Mouse (Mus musculus) intestine, postnatal 0 days (tissue): ENCODE results near the gene Stat6. TPM values are rescaled to one million over a fixed set of nuclear protein-coding genes. Genes with fewer than 3 reads are reported as not detected.
A peak's percentile ranks its signal among the peaks of the same experiment; 100 is the strongest.

Experiments used
- ATAC-seq: fragments of 200-750 bp; cut with Nextera tagmentation; 2 replicates; pipeline ENCODE4 v1.8.0; 2017; ENCODE audit warnings: mild to moderate bottlenecking, moderate TSS enrichment, moderate library complexity
- H3K27ac ChIP-seq: fragments of 300-500 bp; sonication (generic); 2 replicates; pipeline ENCODE4 v1.5.1; 2014; ENCODE audit warnings: mild to moderate bottlenecking, low read depth, low read length, moderate library complexity
- H3K27me3 ChIP-seq: fragments of 300-500 bp; sonication (generic); replicated peaks from 2 replicates; pipeline ENCODE4 v1.6.1; 2014; ENCODE audit warnings: low read length, mixed read lengths; ENCODE audit not compliant: control insufficient read depth, insufficient read depth
- H3K36me3 ChIP-seq: fragments of 300-500 bp; sonication (generic); 2 replicates; pipeline ENCODE4 v1.6.1; 2014; ENCODE audit warnings: mild to moderate bottlenecking, moderate library complexity; ENCODE audit not compliant: control insufficient read depth, insufficient read depth
- H3K4me1 ChIP-seq: fragments of 300-500 bp; sonication (generic); replicated peaks from 2 replicates; pipeline ENCODE4 v1.6.1; 2014; ENCODE audit warnings: antibody characterized with exemption, low read length, mixed read lengths; ENCODE audit not compliant: control insufficient read depth, insufficient read depth
- H3K4me2 ChIP-seq: fragments of 300-500 bp; sonication (generic); replicated peaks from 2 replicates; pipeline ENCODE4 v1.6.1; 2014; ENCODE audit warnings: low read depth, mild to moderate bottlenecking, moderate library complexity
- H3K4me3 ChIP-seq: fragments of 300-500 bp; sonication (generic); 2 replicates; pipeline ENCODE4 v1.5.1; 2014; ENCODE audit warnings: low read depth, low read length
- H3K9ac ChIP-seq: fragments of 300-500 bp; sonication (generic); 2 replicates; pipeline ENCODE4 v1.6.1; 2014; ENCODE audit warnings: mild to moderate bottlenecking, low read depth, low read length
- H3K9me3 ChIP-seq: fragments of 300-500 bp; sonication (generic); 2 replicates; pipeline ENCODE4 v1.6.1; 2016; ENCODE audit warnings: mixed run types; ENCODE audit not compliant: control insufficient read depth
- CTCF ChIP-seq: sonication (generic); IDR thresholded peaks from 2 replicates; pipeline ENCODE4 v1.5.1; 2016; ENCODE audit warnings: low read depth, mild to moderate bottlenecking, control low read depth, antibody characterized with exemption, moderate library complexity
- WGBS: fragments of 180-500 bp; shearing (Covaris S2); extraction: QIAGEN DNeasy Blood & Tissue Kit; methylation state at CpG from one replicate; pipeline ENCODE4 v1.1.7; 2014; 5-methylcytosine and 5-hydroxymethylcytosine counted together
- polyA plus RNA-seq: library from polyadenylated mRNA; unstranded; fragments of >200 nt; fragmentation: Nextera tagmentation; extraction: Ambion mirVana; gene quantifications from 2 replicates; pipeline ENCODE4 v1.2.1, GENCODE M21; 2015

Stat6 gene
- polyA plus RNA-seq, 1 experiment from 2014 or later, result 27.1 TPM

DNA sequence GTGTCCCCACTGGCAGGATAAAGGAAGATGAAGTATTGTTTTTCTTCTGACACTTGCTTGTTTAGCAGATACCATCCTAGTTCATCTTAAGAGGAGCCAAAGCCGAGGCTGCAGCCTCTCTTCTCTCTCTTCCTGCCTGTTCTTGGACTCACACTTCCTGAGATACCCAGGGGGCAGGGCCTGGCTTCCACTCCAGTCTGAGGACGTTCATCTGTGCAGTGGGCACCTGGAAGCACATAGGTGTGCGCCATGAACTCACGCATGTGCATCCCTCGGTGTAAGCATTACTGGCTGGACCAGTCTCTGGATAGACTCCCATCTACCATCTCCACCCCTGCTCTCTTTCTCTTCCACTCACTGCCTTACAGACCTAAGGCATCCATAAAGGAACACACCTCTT, 2.4 kb upstream of the Stat6 start:
- no peak overlapping the region for H3K4me2 ChIP-seq
- WGBS, result 68% methylated on average over 5 of the region's 5 CpGs
- H3K4me1 ChIP-seq, result peaks cover 3% of the 10 kb centered on the region; the same call in 1 of the 2 replicates
- no peak overlapping the region for H3K9ac ChIP-seq
- ATAC-seq, result no peak
- H3K27me3 ChIP-seq, result no peaks in the 10 kb centered on the region
- no peaks in the 10 kb centered on the region for H3K9me3 ChIP-seq
- no peaks in the 10 kb centered on the region for H3K36me3 ChIP-seq
- TF ChIP-seq CTCF, result no peak
- H3K27ac ChIP-seq, result no peak overlapping the region
- H3K4me3 ChIP-seq, result no peak overlapping the region

DNA sequence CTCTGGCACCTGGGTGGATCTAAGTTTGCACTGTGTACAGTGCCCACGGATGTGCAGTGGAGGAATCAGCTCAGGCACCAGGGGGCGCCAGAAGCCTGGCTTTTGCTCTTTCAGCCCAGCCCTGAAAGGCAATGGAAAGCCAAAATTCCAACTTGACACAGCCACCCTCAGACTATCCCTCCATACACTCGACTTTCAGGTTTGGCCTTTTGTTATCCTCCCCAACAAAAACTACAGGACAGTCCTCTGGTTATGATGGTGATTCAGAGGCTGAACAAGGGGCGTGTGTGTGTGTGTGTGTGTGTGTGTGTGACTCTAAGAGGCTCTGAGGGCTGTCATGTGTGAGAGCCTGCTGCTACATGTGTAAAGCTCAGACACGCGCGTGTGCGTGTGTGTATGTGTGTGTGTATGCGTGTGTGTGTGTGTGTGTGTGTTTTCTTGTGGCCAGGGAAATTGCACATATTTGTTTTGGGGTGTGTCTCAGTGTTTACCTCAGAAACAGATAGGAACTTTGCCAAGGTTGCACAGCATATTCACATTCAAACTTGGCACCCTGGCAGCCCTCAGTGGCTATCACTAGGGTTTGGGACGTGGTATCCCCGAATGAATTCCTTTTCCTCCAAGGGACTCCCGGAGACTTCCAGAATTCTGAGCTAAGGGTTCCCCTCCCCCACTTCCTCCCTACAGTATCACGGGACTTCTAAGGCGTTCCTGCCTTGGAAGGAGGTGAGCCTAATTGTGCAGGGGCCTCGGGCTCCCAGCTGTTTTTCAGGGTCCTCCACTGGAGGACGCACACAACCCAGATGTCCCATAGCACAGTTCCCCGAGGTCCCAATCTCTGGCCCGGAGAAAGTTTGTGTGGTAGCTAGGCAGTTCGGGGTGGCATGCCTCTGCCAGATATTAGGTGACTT, 670 bp upstream of the Stat6 start:
- 5% methylated on average over 19 of the region's 19 CpGs for WGBS
- ATAC-seq, result peak; percentile 61
- no peaks in the 10 kb centered on the region for H3K27me3 ChIP-seq
- peak overlapping the region; percentile 94 for H3K27ac ChIP-seq
- H3K4me2 ChIP-seq, result peak overlapping the region; percentile 93
- H3K36me3 ChIP-seq, result peaks cover 8% of the 10 kb centered on the region
- peak overlapping the region; percentile 74 for H3K9ac ChIP-seq
- H3K4me3 ChIP-seq, result peak overlapping the region; percentile 66
- H3K9me3 ChIP-seq, result no peaks in the 10 kb centered on the region
- peaks cover 3% of the 10 kb centered on the region; the same call in 1 of the 2 replicates for H3K4me1 ChIP-seq
- TF ChIP-seq CTCF, result peak; percentile 97

DNA sequence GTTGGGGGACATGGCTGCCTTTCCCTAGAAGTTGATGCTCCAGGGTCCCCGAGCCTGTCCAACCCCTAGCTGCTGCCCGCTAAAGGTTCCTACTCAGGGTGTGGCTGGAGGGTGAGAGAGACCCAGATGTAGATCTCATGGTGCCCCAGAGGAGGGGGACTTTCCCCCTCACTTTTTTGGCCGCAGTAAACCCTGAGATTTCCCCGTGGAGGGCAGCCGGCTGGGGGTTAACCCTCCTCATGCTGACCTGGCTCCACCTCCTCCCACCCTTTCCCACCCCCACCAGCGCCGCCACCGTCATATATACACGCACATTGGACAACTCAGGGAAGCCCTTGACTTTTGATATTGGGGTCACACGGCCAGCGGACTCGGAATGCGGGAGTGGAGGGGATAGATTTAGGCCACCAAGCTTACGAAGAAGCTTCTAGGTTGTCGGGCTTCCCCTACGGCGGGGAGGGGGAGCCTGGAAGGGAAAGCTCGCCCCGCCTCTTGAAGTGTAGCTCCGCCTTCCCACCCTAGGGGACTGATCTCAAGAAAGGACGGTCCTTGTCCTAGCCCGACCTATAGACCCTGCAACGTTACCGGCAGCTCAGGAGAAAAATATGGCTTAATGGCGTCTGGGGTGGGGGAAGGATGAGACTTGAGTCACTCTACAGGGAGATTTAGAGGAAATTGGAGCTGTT, 910 bp downstream of the Stat6 start:
- Histone ChIP-seq H3K27me3 (no peaks in the 10 kb centered on the region), H3K4me2 (peak overlapping the region; percentile 93), H3K9me3 (no peaks in the 10 kb centered on the region), H3K36me3 (peaks cover 22% of the 10 kb centered on the region), H3K9ac (peak overlapping the region; percentile 74), H3K4me3 (peak overlapping the region; percentile 66), H3K4me1 (peaks cover 3% of the 10 kb centered on the region; the same call in 1 of the 2 replicates), H3K27ac (peak overlapping the region; percentile 94)
- no peak for TF ChIP-seq CTCF
- WGBS, result 0% methylated on average over 25 of the region's 25 CpGs
- peak; percentile 52 for ATAC-seq

DNA sequence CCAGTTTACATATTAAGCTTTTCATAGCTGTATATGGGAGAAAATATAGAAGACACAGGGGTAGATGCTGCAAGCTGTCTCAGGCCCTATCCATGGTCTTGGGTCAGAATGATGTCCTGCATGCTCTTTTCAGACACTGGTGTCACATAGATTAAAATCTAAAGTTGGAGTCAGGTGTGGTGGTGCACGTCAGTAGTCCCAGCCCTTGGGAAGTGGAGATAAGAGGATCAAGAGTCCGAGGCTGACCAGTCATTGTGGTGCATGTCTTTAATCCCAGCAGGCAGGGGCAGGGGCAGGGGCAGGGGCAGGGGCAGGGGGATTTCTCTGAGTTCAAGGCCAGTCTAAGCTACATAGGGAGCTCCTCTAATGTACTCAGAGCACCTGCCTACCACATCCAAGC, 3.0 kb downstream of the Stat6 start:
- H3K9me3 ChIP-seq, result no peaks in the 10 kb centered on the region
- no peak overlapping the region for H3K4me3 ChIP-seq
- WGBS, result 47% methylated on average over 2 of the region's 2 CpGs
- H3K4me1 ChIP-seq, result peaks cover 3% of the 10 kb centered on the region; the same call in 1 of the 2 replicates
- peaks cover 38% of the 10 kb centered on the region for H3K36me3 ChIP-seq
- ATAC-seq, result no peak
- no peak for TF ChIP-seq CTCF
- no peak overlapping the region for H3K27ac ChIP-seq
- no peaks in the 10 kb centered on the region for H3K27me3 ChIP-seq
- H3K4me2 ChIP-seq, result no peak overlapping the region
- H3K9ac ChIP-seq, result no peak overlapping the region

DNA sequence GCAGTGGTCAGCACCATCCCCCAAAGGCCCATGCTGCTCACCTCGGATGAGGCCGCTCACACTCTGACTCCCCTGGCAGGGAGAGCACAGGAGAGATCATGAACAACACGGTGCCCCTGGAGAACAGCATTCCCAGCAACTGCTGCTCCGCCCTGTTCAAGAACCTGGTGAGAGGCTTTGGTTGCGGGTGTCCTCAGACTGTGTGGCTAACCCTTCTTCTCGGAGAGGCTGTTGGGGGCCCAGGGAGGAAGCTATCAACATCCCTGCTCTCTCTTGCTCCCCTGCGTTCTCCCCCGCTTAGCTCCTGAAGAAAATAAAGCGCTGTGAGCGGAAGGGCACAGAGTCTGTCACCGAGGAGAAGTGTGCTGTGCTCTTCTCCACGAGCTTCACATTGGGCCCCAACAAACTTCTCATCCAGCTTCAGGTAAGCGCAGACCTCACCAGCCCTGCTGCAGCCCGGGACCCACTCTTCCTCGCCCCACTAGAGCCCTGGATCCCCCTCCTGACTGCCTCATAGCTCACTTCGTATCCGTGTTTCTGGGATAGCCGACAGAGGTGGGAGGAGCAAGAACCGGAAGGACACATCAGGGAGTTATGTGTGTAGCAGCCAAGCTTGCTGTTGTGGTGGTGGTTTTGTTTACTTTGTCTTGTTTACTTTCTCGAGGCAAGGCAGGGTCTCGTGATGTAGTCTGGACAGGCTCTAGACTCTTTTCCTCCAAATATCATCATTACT, 10.3 kb downstream of the Stat6 start:
- Histone ChIP-seq H3K9me3 (no peaks in the 10 kb centered on the region), H3K9ac (peak overlapping the region; percentile 17; the same call in 1 of the 2 replicates), H3K4me3 (no peak overlapping the region), H3K36me3 (peaks cover 83% of the 10 kb centered on the region), H3K4me2 (peak overlapping the region; percentile 17; the same call in 1 of the 2 replicates), H3K4me1 (no peaks in the 10 kb centered on the region), H3K27ac (peak overlapping the region; percentile 21; the same call in 1 of the 2 replicates), H3K27me3 (no peaks in the 10 kb centered on the region)
- ATAC-seq, result no peak; the same call in 1 of the 2 replicates
- WGBS, result 47% methylated on average over 21 of the region's 21 CpGs
- TF ChIP-seq CTCF, result no peak
